Mouse (Mus musculus): ENCODE measurements around the gene Ttc28. TPM values are rescaled to one million over a fixed set of nuclear protein-coding genes. Genes with fewer than 3 reads are reported as not detected.

Gene Ttc28
- total and polyA plus RNA-seq, 3 experiments, result 0.21 to 0.89 (median 0.28) TPM

DNA sequence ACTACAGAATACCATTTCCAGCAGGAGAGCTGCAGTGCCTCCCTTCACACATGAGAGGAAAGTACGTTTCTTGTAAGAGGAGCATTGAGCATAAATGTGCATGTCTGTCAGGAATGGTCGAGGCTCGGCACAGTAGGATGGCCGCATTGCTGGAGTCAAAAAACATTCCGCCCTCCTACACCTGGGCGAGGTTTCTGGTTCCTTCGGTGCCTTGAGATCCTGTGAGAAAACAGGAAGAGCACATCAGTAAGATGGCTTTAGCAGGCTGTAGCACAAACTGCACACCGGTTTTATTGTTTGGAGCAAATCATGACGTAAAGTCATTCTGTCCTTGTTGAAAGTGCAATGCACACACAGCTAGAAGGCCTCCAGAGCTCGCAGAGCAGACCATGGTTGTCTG lies 235.0 kb downstream of the Ttc28 start:
- Histone ChIP-seq H3K27ac (ENCODE audit: insufficient read depth, low read depth) (no peak overlapping the region), H3K79me2 (replicated peaks; ENCODE audit: control insufficient read depth, extremely low read depth, insufficient read depth, poor library complexity, severe bottlenecking) (no peaks in the 10 kb centered on the region), H3K4me2 (ENCODE audit: insufficient read depth, low read depth, poor library complexity, severe bottlenecking) (no peak overlapping the region), H3K27me3 (replicated peaks) (peaks cover 2% of the 10 kb centered on the region), H3K4me3 (replicated peaks in 1 of 3; ENCODE audit: low read depth in 2 of 3, low read length in 2 of 3, poor library complexity in 1 of 3) (no peak overlapping the region), H3K36me3 (replicated peaks in 1 of 2; ENCODE audit: control insufficient read depth in 1 of 2, insufficient read depth in 1 of 2, low read length in 1 of 2) (no peaks in the 10 kb centered on the region), H3K9me3 (replicated peaks; ENCODE audit: low read length) (no peaks in the 10 kb centered on the region), H3K4me1 (ENCODE audit: control insufficient read depth in 1 of 2, insufficient read depth in 2 of 2) (peaks cover 0 to 14% of the 10 kb centered on the region in 2 experiments; a peak in 1 of 4 replicates), H3K9ac (ENCODE audit: insufficient read depth, low read depth) (no peak overlapping the region)
- no peak for TF ChIP-seq ZNF384 (IDR thresholded peaks at IDR 0.05; ENCODE audit: low read depth, low read length)
- no peak for TF ChIP-seq MAZ (IDR thresholded peaks at IDR 0.05; ENCODE audit: low read depth, low read length)
- no peak for DNase-seq (ENCODE audit: extremely low read depth)
- dilution Hi-C loops (cut with MboI; ENCODE audit: extremely low pct_ligation_motif_present, extremely low pct_unique_long_range_greater_than_20kb, low sequenced_read_pairs), result no loop called here
- in situ Hi-C loops (cut with MboI; ENCODE audit: low pct_ligation_motif_present, low pct_unique_long_range_greater_than_20kb, low sequenced_read_pairs), result no loop called here

DNA sequence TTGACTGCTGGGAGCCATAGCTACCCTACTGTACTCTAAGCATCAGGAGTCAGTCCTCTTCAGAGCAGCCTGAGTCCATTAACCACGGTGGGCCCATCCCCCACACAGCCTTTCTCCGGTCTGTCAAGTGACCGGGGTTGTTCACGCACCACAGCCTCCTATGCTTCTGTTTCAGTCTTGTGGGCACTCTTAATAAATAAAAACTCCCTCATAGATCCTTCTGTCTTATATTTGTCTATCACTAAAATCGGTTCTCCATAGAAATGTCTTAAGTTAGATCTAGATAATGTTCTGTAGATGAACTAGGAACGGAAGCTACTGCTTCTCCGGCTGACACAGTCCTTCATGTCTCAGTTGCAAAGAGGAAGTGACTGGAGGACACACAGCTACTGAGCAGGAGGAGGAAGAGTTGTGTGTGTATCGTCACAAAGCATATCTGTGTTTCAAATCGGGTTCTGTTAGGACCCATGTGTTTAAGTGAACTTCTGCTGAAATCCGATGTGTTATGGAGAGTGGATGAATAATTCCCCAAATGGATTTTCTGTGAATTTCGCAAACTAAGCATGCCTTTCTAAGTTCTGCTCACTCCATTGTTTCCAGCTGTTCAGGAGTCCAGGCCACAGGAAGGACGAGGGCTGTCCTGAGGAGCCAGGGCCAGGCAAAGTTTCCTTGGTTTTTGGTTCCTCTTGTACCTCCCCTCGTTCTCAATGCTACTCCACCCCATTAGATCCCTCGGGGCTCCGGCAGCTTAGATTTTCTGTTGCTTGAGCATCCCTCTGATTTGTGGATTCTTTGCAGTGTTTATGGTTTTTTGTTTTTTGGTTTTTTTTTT lies 236.1 kb downstream of the Ttc28 start:
- H3K27me3 ChIP-seq (replicated peaks), result peaks cover 2% of the 10 kb centered on the region
- peak; percentile 12 for DNase-seq (ENCODE audit: extremely low read depth)
- no peaks in the 10 kb centered on the region for H3K9me3 ChIP-seq (replicated peaks; ENCODE audit: low read length)
- TF ChIP-seq SMC3 (IDR thresholded peaks at IDR 0.05; ENCODE audit: low read depth, low read length) (no peak), ZNF384 (IDR thresholded peaks at IDR 0.05; ENCODE audit: low read depth, low read length) (no peak), MXI1 (IDR thresholded peaks at IDR 0.05; ENCODE audit: low read depth, low read length) (no peak), POLR2A (IDR thresholded peaks at IDR 0.05; ENCODE audit: low read depth, low read length) (no peak), MEF2A (IDR thresholded peaks at IDR 0.05; ENCODE audit: borderline replicate concordance, low read depth, low read length) (no peak), NRF1 (IDR thresholded peaks at IDR 0.05; ENCODE audit: low read depth, low read length) (no peak), CHD1 (IDR thresholded peaks at IDR 0.05; ENCODE audit: low read depth, low read length) (no peak), USF1 (IDR thresholded peaks at IDR 0.05; ENCODE audit: low read depth, low read length) (no peak), POLR2AphosphoS2 (IDR thresholded peaks at IDR 0.05; ENCODE audit: low read depth, low read length) (no peak), E2F4 (IDR thresholded peaks at IDR 0.05; ENCODE audit: insufficient replicate concordance, low read depth, low read length) (no peak), EP300 (IDR thresholded peaks at IDR 0.05; ENCODE audit: low read length) (no peak), HCFC1 (IDR thresholded peaks at IDR 0.05; ENCODE audit: low read depth, low read length) (no peak), KAT2A (IDR thresholded peaks at IDR 0.05; ENCODE audit: insufficient replicate concordance, low read length) (no peak), MAZ (IDR thresholded peaks at IDR 0.05; ENCODE audit: low read depth, low read length) (no peak), MAX (IDR thresholded peaks at IDR 0.05; ENCODE audit: low read length) (no peak), RAD21 (IDR thresholded peaks at IDR 0.05; ENCODE audit: low read depth, low read length) (no peak), USF2 (conservative IDR thresholded peaks at IDR 0.05; ENCODE audit: low read depth, low read length) (no peak), ELF1 (IDR thresholded peaks at IDR 0.05; ENCODE audit: low read depth, low read length) (no peak), BHLHE40 (IDR thresholded peaks at IDR 0.05; ENCODE audit: low read depth, low read length) (no peak), ZKSCAN1 (IDR thresholded peaks at IDR 0.05; ENCODE audit: borderline replicate concordance, low read depth, low read length) (no peak)
- H3K9ac ChIP-seq (ENCODE audit: insufficient read depth, low read depth), result no peak overlapping the region
- in situ Hi-C loops (cut with MboI; ENCODE audit: low pct_ligation_motif_present, low pct_unique_long_range_greater_than_20kb, low sequenced_read_pairs) (no loop called here), dilution Hi-C loops (cut with MboI; ENCODE audit: extremely low pct_ligation_motif_present, extremely low pct_unique_long_range_greater_than_20kb, low sequenced_read_pairs) (no loop called here)
- H3K27ac ChIP-seq (ENCODE audit: insufficient read depth, low read depth), result no peak overlapping the region
- peaks cover 0 to 14% of the 10 kb centered on the region in 2 experiments; a peak in 1 of 4 replicates for H3K4me1 ChIP-seq (ENCODE audit: control insufficient read depth in 1 of 2, insufficient read depth in 2 of 2)
- H3K4me2 ChIP-seq (ENCODE audit: insufficient read depth, low read depth, poor library complexity, severe bottlenecking), result no peak overlapping the region
- H3K4me3 ChIP-seq (replicated peaks in 1 of 3; ENCODE audit: low read depth in 2 of 3, low read length in 2 of 3, poor library complexity in 1 of 3), result no peak overlapping the region
- H3K36me3 ChIP-seq (replicated peaks in 1 of 2; ENCODE audit: control insufficient read depth in 1 of 2, insufficient read depth in 1 of 2, low read length in 1 of 2), result no peaks in the 10 kb centered on the region
- H3K79me2 ChIP-seq (replicated peaks; ENCODE audit: control insufficient read depth, extremely low read depth, insufficient read depth, poor library complexity, severe bottlenecking), result no peaks in the 10 kb centered on the region

Data from CH12.LX (cell line).